Mouse (Mus musculus): ENCODE results near the gene Hoxd3.

DNA sequence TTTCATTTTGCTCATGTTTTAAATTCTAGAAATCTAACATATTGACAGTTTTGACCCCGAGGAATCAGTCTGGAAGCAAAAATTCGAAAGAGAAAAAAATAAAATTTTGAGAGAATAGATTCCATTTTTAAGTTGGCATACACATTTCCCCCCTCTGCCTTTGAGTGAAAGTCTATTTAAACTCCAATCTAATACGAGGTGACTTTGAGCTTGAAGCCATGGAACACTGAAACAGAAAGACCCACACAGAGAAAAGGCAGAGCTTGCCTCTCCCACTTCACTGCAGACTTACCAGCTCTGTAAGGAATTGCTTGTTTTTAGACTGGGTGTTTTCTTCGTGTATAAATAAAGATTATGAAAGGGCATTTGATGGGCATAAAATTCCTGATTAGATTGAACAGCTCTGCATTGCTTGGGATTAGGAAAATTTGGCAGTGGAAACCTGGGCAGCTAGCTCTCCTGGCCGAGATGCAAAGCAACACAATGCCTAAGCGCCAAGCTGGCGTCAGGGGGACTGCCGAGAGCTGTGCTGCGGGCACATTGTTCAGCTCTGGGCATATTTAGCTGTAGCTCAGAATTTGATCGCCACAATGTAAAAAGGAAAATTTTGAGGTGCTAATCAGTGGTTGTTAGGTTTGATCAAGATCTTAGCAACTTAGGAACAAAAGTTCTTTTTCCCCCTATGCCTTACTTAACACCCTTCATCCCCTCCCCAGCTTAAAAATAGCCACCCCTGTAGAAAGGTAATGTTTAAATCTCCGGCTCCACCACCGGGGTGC, 22.7 kb upstream of the Hoxd3 start:
- TF ChIP-seq CTCF (IDR thresholded peaks at IDR 0.05) (no peak), EP300 (IDR thresholded peaks at IDR 0.05) (no peak)
